Mouse (Mus musculus) liver, embryonic 14.5 days (tissue): Measurements from ENCODE around the gene Mtch2.

Experiments used
- CTCF ChIP-seq: IDR thresholded peaks from 2 replicates; pipeline ENCODE4 v1.5.1; 2016; ENCODE audit warnings: antibody characterized with exemption, low read depth, control low read depth
- EP300 ChIP-seq: IDR thresholded peaks from 2 replicates; pipeline ENCODE4 v1.6.1; 2016; ENCODE audit warnings: antibody characterized with exemption, low read depth

- TF ChIP-seq CTCF = no peak
- TF ChIP-seq EP300 = no peak
Observed at GRCm38 (mm10) chr2:90889550-90890548, 42.9 kb downstream of the Mtch2 start.
